Mouse (Mus musculus) left cerebral cortex, adult 8-10 months (tissue): Measurements from ENCODE around the gene Morf4l1. TPM values are rescaled to one million over a fixed set of nuclear protein-coding genes. Genes with fewer than 3 reads are reported as not detected.
"Not testable (repeated sequence)": the region's sequence is repeated elsewhere in the genome, so short reads cannot be mapped to it uniquely, and the experiment has no call there.

Source experiments
- DNase-seq, 2 experiments: peaks; one replicate each; pipeline ENCODE4 v3.0.0; 2022; ENCODE audit warnings: low spot score in 2 of 2
- total RNA-seq, 4 experiments: library from RNA; stranded (reverse); gene quantifications; 2 replicates each; pipeline ENCODE4 v1.2.4; 2022

Morf4l1 gene
- total RNA-seq, 4 experiments from 2014 or later = 436 to 462 (median 449) TPM

- not testable (repeated sequence) for DNase-seq
Observed at GRCm38 (mm10) chr9:90060932-90061331, 53.6 kb downstream of the Morf4l1 start.

- DNase-seq = no peak
Observed at GRCm38 (mm10) chr9:90060574-90060875, 54.0 kb downstream of the Morf4l1 start.

- no peak for DNase-seq
Observed at GRCm38 (mm10) chr9:90059828-90060573, 54.6 kb downstream of the Morf4l1 start.

GRCm38 (mm10) chr9:90056716-90057115 lies 57.9 kb downstream of the Morf4l1 start:
- DNase-seq = no peak

GRCm38 (mm10) chr9:90055911-90056310 lies 58.7 kb downstream of the Morf4l1 start:
- DNase-seq = no peak

- DNase-seq = no peak
Observed at GRCm38 (mm10) chr9:90055409-90055808, 59.2 kb downstream of the Morf4l1 start.

GRCm38 (mm10) chr9:90054371-90055145 lies 60.0 kb downstream of the Morf4l1 start:
- DNase-seq = no peak

- DNase-seq = no peak
Observed at GRCm38 (mm10) chr9:90053852-90054251, 60.7 kb downstream of the Morf4l1 start, which contains the start of gene Ctsh. Ctsh (plus strand) TSS chr9:90054152.

GRCm38 (mm10) chr9:90047937-90048627 lies 66.5 kb downstream of the Morf4l1 start:
- no peak for DNase-seq

- DNase-seq = no peak
Observed at GRCm38 (mm10) chr9:90045191-90045590, 69.4 kb downstream of the Morf4l1 start.

- not testable (repeated sequence) for DNase-seq
Observed at GRCm38 (mm10) chr9:90042906-90043305, 71.7 kb downstream of the Morf4l1 start.

Other genes starting within 250 kb of the Morf4l1 start
- 100 to 1,000 TPM; 274 to 308 (median 296) TPM for gene Rasgrf1, start 204.9 kb downstream of the Morf4l1 start, total RNA-seq
- gene Ctsh, start 60.6 kb downstream of the Morf4l1 start, total RNA-seq = 10 to 100 TPM; 16.2 to 42.2 (median 32.4) TPM
- under 1 TPM; 0.09 to 0.46 (median 0.31) TPM for gene Adamts7, start 48.3 kb upstream of the Morf4l1 start, total RNA-seq
- 10 to 100 TPM; 14.6 to 15.6 (median 15.3) TPM for gene Tbc1d2b, start 156.0 kb upstream of the Morf4l1 start, total RNA-seq